14 mouse cellular contexts compared by ENCODE assay signal in the genomic region with DNA sequence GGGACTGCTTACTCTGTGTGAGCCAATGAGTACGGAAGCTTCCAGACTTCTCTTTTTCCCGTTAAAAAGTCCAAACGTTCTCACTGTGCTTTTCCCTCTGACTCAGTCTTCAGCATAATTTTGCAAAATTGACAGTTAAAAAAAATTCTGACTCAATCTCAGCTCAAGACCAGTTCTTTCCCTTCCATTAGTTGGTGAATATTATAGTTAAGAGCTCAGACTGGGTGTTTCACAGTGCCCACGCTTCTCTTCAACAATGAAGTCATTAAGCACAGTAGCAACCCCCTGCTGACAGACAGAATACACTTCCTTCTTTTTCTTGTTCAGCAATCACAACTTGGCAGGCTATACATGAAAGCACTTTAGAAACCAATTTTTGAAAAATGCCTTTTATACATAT.
A peak's percentile ranks its signal among the peaks of the same experiment; 100 is the strongest.
DNase-seq lines count a peak whose midpoint lies in the region; ATAC-seq and TF ChIP-seq lines count a peak whose summit lies in the region.
"Had no signal": no experiment of that assay in that cellular context is flagged by ENCODE, and none has a peak within 500 bp of the region (broad histone marks: within the 10 kb centered on the region; RNA-seq: fewer than 3 reads in every experiment).

No protein-coding gene starts in this region.

- no peaks in the 10 kb centered on the region for H3K4me1 ChIP-seq in forebrain, embryonic 13.5 days
- H3K4me1 ChIP-seq in forebrain, embryonic 11.5 days (replicated peaks; ENCODE audit: control insufficient read depth, insufficient read depth, low read length) = no peaks in the 10 kb centered on the region
- H3K4me1 ChIP-seq in lung, postnatal 0 days (ENCODE audit: insufficient read depth, low read depth, low read length) = peaks cover 3% of the 10 kb centered on the region; the same call in 1 of the 2 replicates
- H3K4me1 ChIP-seq: hindbrain, embryonic 13.5 days had no signal

- H3K4me2 ChIP-seq in forebrain, embryonic 13.5 days = no peak overlapping the region
- H3K4me2 ChIP-seq in forebrain, embryonic 11.5 days (ENCODE audit: low read depth, low read length, severe bottlenecking) = no peak overlapping the region
- H3K4me2 ChIP-seq in lung, postnatal 0 days (replicated peaks; ENCODE audit: low read depth, low read length) = no peak overlapping the region
- H3K4me2 ChIP-seq: heart, embryonic 13.5 days; hindbrain, embryonic 13.5 days had no signal

- no peaks in the 10 kb centered on the region for H3K9me3 ChIP-seq in forebrain, embryonic 13.5 days (replicated peaks)
- H3K9me3 ChIP-seq in forebrain, embryonic 11.5 days (ENCODE audit: control insufficient read depth, low read length) = no peaks in the 10 kb centered on the region
- no peaks in the 10 kb centered on the region for H3K9me3 ChIP-seq in lung, postnatal 0 days (ENCODE audit: low read length)
- H3K9me3 ChIP-seq: heart, embryonic 13.5 days; hindbrain, embryonic 13.5 days had no signal

- H3K4me3 ChIP-seq in forebrain, embryonic 13.5 days = no peak overlapping the region
- no peak overlapping the region for H3K4me3 ChIP-seq in forebrain, embryonic 11.5 days (ENCODE audit: low read depth, low read length)
- H3K4me3 ChIP-seq in lung, postnatal 0 days (ENCODE audit: low read depth, low read length) = no peak overlapping the region
- H3K4me3 ChIP-seq: heart, embryonic 13.5 days; hindbrain, embryonic 13.5 days had no signal

- ATAC-seq in forebrain, embryonic 13.5 days = peak; percentile 22; the same call in 1 of the 2 replicates
- ATAC-seq in forebrain, embryonic 11.5 days (replicated peaks; ENCODE audit: low FRiP score) = no peak
- ATAC-seq in lung, postnatal 0 days = no peak

- no peak for DNase-seq in forebrain, embryonic 11.5 days (ENCODE audit: low spot score)
- peak; percentile 11 for DNase-seq in lung, postnatal 0 days (ENCODE audit: low spot score)
- DNase-seq in lung, postnatal 4 days = no peak
- peak; percentile 69 for DNase-seq in fibroblast of lung, adult 2 months (ENCODE audit: low read depth)
- DNase-seq in retina, postnatal 1 day = peak; percentile 18
- DNase-seq in urinary bladder, postnatal 10 days (ENCODE audit: low spot score) = no peak
- no peak for DNase-seq in frontal cortex, postnatal 25 days (ENCODE audit: low spot score in 2 of 2)
- DNase-seq: cerebellum, adult 9-11 months; gastrocnemius, postnatal 10 days; kidney, adult 8-10 months; thymus, postnatal 36 days had no signal

- H3K27ac ChIP-seq in forebrain, embryonic 13.5 days = no peak overlapping the region
- H3K27ac ChIP-seq in forebrain, embryonic 11.5 days (ENCODE audit: low read depth, low read length) = no peak overlapping the region
- no peak overlapping the region for H3K27ac ChIP-seq in lung, postnatal 0 days (ENCODE audit: low read length)
- H3K27ac ChIP-seq: heart, embryonic 13.5 days; hindbrain, embryonic 13.5 days had no signal

- H3K36me3 ChIP-seq in forebrain, embryonic 13.5 days (ENCODE audit: poor library complexity, severe bottlenecking) = no peaks in the 10 kb centered on the region
- no peaks in the 10 kb centered on the region for H3K36me3 ChIP-seq in forebrain, embryonic 11.5 days (ENCODE audit: control insufficient read depth, insufficient read depth, low read length)
- H3K36me3 ChIP-seq in lung, postnatal 0 days (ENCODE audit: insufficient read depth, low read length) = no peaks in the 10 kb centered on the region
- H3K36me3 ChIP-seq: heart, embryonic 13.5 days; hindbrain, embryonic 13.5 days had no signal

- no peaks in the 10 kb centered on the region for H3K27me3 ChIP-seq in forebrain, embryonic 13.5 days
- no peaks in the 10 kb centered on the region for H3K27me3 ChIP-seq in forebrain, embryonic 11.5 days (ENCODE audit: control insufficient read depth, insufficient read depth, low read length)
- no peaks in the 10 kb centered on the region for H3K27me3 ChIP-seq in lung, postnatal 0 days (replicated peaks; ENCODE audit: insufficient read depth, low read length)
- H3K27me3 ChIP-seq: heart, embryonic 13.5 days; hindbrain, embryonic 13.5 days had no signal

- TF ChIP-seq EP300 in lung, postnatal 0 days (IDR thresholded peaks at IDR 0.05) = no peak

- WGBS in forebrain, embryonic 13.5 days = 59% methylated on average over 4 of the region's 4 CpGs
- 62% methylated on average over 4 of the region's 4 CpGs for WGBS in forebrain, embryonic 11.5 days
- 63% methylated on average over 4 of the region's 4 CpGs for WGBS in lung, postnatal 0 days

- no peak for TF ChIP-seq CTCF in lung, postnatal 0 days (IDR thresholded peaks at IDR 0.05)

- no peak overlapping the region for H3K9ac ChIP-seq in forebrain, embryonic 13.5 days
- no peak overlapping the region for H3K9ac ChIP-seq in forebrain, embryonic 11.5 days (ENCODE audit: low read length)
- no peak overlapping the region for H3K9ac ChIP-seq in lung, postnatal 0 days (replicated peaks; ENCODE audit: low read depth)
- H3K9ac ChIP-seq: heart, embryonic 13.5 days; hindbrain, embryonic 13.5 days had no signal

Comparison
In these comparisons a context has a peak if more than half of its experiments do, and no peak if none do; other contexts are left out.
1. DNase-seq: peak in lung, postnatal 0 days (single experiment), fibroblast of lung, adult 2 months (single experiment) and retina, postnatal 1 day (single experiment); none in forebrain, embryonic 11.5 days (single experiment), lung, postnatal 4 days (0 of 2), urinary bladder, postnatal 10 days (single experiment) and frontal cortex, postnatal 25 days (0 of 2).